Mouse (Mus musculus) testis, postnatal 14 days (tissue): ENCODE measurements around the gene Oxsm.

ENCODE experiments used
- DNase-seq: peaks from one replicate; pipeline ENCODE4 v3.0.0; 2021; ENCODE audit warnings: low spot score

Oxsm gene

GRCm38 (mm10) chr14:16242193-16242815, 7.3 kb downstream of the Oxsm start:
- DNase-seq, result no peak

GRCm38 (mm10) chr14:16236466-16236865, 13.1 kb downstream of the Oxsm start:
- DNase-seq, result no peak

DNA sequence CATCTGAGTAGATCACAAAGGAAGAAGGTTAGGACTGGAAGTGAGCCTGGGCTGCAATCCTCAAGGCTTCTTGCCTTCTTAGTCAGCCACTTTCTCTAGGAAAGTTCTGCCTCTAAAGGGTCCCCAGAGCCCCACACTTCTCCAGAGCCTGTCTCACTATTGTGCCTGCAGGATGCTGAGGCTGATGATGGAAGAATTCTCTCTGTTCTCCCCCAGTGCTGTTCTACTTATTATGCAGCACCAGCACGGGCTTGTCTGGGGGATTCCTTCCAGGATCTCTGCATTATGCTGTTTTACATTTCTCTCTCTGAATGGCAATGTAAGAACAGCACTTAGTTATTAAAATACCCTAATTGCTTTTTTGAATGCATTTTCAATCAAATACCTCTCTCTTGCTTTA, 16.1 kb downstream of the Oxsm start:
- no peak for DNase-seq

DNA sequence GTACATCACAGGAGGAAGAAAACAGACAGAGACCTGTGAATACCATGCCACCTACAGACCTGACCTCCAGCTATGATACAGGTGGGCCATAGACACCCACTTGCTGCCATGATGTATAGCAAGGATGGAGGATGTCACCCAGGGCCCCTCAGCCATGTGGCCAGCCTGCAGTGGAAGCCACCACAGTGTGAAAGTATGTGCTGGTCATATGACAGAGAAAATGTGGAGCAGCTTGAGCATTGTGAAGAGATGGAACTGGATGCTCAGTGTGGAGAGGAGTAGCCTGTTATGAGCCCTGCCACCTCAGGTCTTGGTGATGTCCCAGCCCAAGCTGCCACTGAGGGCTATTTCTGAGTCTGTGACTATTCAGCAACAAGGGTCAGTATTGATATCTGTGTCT, 19.0 kb downstream of the Oxsm start:
- DNase-seq, result no peak

DNA sequence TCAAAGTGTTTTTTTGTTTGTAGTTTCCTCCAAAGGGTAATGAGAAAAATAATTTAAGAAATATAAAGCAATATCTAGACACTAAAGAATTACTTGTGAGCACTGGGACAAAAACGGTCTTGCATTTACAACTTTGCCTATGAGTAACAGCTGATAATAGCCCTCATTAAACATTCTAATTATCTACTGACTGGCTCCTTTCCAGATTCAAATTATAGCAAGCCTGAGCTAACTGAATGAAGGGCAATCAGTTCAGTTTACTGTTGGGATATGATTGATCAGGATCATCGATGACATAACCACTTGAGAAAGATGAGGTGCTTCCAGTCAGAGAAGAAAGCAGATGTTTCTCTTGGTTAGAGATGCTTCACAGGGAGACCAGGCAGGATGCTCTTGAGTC, 20.2 kb downstream of the Oxsm start:
- no peak for DNase-seq

DNA sequence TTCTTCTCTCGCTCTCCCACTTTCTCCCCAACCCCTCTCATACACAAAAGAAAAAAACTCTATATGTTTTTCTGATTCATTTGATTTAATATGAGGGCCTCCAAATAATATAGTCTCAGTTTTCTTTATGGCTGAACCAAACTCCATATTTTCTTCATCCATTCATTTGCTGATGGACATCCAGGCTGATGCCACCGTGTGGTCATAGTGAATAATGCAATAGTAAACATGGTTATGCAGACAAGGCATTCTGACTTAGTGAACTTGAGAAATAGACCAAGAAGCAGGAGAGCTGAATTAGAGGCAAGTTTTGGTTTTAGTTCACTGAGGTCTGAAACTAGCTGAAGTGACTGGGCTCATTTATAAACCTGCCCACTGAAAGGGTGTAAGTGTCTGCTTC, 30.6 kb downstream of the Oxsm start:
- DNase-seq, result no peak

DNA sequence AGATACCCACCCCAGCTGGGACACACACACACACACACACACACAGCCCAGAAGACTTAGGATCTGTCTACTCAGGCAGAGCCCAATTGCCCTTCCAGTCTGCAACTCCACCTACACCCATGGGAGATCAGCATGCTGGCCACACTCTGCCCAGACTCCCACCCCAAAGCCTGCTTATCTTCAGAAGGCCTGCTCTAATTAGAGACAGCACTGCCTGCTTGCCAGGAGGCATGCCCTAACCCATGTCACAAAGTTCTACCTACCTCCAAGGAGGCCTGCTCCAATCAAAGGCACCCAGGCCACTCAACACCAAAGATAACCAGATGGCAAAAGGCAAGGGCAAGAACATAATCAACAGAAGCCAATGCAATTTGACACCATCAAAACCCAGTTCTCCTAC, 41.9 kb downstream of the Oxsm start:
- DNase-seq, result no peak

GRCm38 (mm10) chr14:16201673-16202072, 47.9 kb downstream of the Oxsm start:
- DNase-seq, result no peak

DNA sequence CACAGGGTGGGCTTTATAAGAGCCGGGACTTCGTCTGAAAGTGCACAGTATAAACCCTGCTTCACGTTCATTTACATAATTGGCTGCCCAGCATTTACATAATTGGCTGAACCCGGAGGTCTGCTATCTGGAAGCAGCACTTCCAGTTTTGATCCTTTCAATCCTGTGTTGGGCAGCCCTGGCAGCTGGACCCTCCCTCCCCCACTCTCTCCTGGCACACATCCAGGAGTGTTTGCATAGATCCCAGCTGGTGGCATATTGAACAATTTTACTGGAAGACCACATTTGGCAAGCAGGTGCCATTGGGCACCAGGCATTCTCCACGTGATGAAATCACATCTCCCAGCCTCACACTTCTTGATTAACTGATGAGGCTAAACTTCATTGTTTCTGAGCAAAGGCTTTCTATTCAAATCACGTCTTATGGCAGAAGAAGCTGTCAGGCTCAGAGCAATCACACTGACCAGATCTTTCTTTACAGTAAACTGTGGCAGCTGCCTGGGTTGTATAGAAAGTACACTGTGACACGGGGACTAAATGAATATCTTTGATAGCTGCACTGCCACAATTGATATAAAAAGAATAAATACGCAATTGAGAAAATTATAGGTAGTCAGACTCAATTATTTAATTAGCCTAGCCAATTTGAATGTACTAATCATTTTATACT, 48.5 kb downstream of the Oxsm start:
- DNase-seq, result peak; percentile 3

- DNase-seq, result no peak
Observed at GRCm38 (mm10) chr14:16200220-16200912, 49.2 kb downstream of the Oxsm start.

DNA sequence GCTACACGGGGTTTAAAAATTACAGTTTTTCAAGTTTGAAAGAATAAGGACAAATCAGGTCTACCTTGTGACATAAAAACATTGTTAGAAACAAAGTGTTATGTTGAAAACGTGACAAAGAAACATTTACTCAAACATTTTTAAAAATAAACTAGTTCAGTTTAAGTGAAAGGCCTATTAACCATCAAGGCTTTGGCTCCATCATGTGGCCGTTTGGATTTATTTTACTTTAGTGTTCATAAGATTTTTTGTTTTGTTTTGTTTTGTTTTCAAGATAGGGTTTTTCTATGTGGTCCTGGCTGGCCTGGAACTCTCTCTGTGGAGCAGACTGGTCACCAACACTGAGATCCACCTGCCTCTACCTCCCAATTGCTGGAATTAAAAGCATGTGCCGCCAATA, 53.1 kb downstream of the Oxsm start:
- DNase-seq, result no peak

- DNase-seq, result no peak
Observed at GRCm38 (mm10) chr14:16195486-16195885, 54.1 kb downstream of the Oxsm start.

GRCm38 (mm10) chr14:16194125-16194524, 55.5 kb downstream of the Oxsm start:
- DNase-seq, result no peak

GRCm38 (mm10) chr14:16189142-16189541, 60.5 kb downstream of the Oxsm start:
- DNase-seq, result no peak
